Mouse (Mus musculus) megakaryocyte, adult 5-6 weeks (primary cell): Measurements from ENCODE around the gene Plp2. TPM values are rescaled to one million over a fixed set of nuclear protein-coding genes. Genes with fewer than 3 reads are reported as not detected.
"Not testable (repeated sequence)": the region's sequence is repeated elsewhere in the genome, so short reads cannot be mapped to it uniquely, and the experiment has no call there.

Experiments
- ATAC-seq: 2 replicates; pipeline ENCODE4 v1.8.0; 2016; ENCODE audit warnings: mild to moderate bottlenecking, inconsistent platforms; ENCODE audit not compliant: poor library complexity, severe bottlenecking
- total RNA-seq, 2 experiments: library from RNA; stranded (forward) in 1 of 2; stranded (reverse) in 1 of 2; fragments of 153-499, 151-499 nt in 1 of 2; fragments of 221-1000, 200-1000 nt in 1 of 2; gene quantifications; 2 replicates each; pipeline versions ENCODE4 v1.2.3 to v1.2.4; 2015 to 2017

Plp2 gene
- 987 and 1,037 TPM in 2 replicates for total RNA-seq (2015)
- total RNA-seq (2017) = 267 and 300 TPM in 2 replicates

- peak; percentile 14 for ATAC-seq
Observed at GRCm38 (mm10) chrX:7670921-7671623, at the start of gene Plp2. Gene Plp2 (minus strand): TSS chrX:7671390.

- ATAC-seq = not testable (repeated sequence)
Observed at GRCm38 (mm10) chrX:7716058-7716457, 44.9 kb upstream of the Plp2 start.

- ATAC-seq = peak; percentile 99
Observed at GRCm38 (mm10) chrX:7714135-7714899, 43.1 kb upstream of the Plp2 start, which contains the start of gene Wdr45. Gene Wdr45 (plus strand): TSS chrX:7714333.

- ATAC-seq = not testable (repeated sequence)
Observed at GRCm38 (mm10) chrX:7713764-7714134, 42.6 kb upstream of the Plp2 start.

DNA sequence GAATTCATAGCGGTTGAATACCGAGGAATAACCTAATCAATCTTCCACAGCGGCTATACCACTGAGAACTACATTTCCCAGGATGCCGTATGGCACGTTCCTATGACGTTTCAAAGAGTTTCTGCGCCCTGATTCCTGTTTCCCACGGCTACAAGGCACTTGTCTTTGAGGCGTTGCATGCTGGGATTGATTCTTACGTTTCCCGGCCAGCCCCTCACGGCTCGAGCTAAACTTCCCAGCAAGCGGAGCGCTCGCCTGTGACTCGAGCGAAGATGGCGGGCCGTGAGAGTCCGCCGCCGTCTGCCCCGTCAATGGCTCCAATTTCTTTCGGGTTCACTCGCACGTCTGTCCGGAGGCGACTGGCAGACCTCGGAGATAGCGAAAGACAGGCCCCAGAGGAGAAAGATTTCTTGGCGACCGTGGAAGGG is 25.8 kb upstream of the Plp2 start, which contains the start of gene Gpkow:
Gpkow (plus strand) TSS at position 178 of the 428 bp plus-strand sequence.
- ATAC-seq = peak; percentile 100

GRCm38 (mm10) chrX:7696520-7696919 is 25.3 kb upstream of the Plp2 start:
- ATAC-seq = no peak

DNA sequence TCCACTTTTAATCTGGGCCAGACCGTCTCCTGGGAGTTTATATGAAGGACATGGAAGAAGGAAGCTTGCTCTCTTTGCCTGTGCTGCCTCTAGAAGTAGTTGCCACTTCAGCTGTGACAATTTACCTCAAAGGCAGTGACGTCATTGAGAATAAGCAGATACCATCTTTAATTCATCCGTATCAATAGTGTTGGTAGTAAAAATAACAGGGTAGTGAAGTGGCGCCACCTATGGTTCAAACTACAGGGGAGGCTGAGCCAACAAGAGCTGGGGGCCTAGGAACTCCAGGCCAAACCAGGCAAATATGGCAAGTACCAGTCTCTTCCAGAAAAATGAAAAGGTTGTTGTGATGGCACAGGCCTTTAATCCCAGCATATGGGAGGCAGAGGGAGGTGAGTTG is 21.7 kb upstream of the Plp2 start:
- ATAC-seq = peak; percentile 46

DNA sequence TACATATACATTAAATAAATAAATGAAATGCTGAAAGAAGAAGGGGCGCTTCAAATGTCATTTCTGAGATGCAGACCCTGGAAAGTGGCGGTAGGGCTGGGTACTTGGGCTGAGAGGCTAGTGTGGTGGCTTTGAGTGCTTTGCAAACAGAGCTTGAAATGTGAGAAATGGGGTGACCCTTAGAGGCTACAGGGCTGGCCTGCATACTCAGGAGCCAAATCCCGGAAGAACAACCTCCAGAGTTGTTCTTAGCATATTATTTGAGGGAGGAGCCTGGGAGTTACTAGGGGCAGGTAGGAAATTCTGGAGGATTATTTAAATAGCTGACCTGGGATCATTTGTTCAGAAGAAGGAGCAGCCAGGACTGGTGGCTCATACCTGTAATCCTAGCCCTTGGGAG is 19.3 kb upstream of the Plp2 start:
- ATAC-seq = no peak

DNA sequence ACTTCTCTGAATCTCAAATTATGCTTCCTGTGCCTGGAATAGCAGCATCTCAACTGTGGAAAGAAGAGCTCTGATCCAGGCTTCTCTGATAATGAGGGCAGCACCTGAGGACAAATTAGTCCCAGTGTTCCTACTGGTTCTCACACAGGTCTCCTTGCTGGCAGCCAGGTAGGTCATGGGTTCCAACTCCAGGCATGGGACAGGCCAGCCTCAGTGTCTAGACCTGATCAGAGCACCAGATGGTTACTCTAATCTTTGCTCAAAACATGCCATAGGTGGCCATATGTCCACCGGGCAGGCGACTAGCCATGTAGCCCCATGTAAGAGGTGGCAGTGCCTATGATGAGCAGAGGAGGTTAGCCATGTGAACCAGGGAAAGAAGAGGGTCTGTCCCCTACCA is 17.1 kb upstream of the Plp2 start:
- ATAC-seq = no peak

- ATAC-seq = no peak
Observed at GRCm38 (mm10) chrX:7680864-7681263, 9.7 kb upstream of the Plp2 start, which contains the start of gene Magix. Gene Magix (minus strand): TSS chrX:7681251.

- ATAC-seq = no peak
Observed at GRCm38 (mm10) chrX:7680057-7680412, 8.8 kb upstream of the Plp2 start.

DNA sequence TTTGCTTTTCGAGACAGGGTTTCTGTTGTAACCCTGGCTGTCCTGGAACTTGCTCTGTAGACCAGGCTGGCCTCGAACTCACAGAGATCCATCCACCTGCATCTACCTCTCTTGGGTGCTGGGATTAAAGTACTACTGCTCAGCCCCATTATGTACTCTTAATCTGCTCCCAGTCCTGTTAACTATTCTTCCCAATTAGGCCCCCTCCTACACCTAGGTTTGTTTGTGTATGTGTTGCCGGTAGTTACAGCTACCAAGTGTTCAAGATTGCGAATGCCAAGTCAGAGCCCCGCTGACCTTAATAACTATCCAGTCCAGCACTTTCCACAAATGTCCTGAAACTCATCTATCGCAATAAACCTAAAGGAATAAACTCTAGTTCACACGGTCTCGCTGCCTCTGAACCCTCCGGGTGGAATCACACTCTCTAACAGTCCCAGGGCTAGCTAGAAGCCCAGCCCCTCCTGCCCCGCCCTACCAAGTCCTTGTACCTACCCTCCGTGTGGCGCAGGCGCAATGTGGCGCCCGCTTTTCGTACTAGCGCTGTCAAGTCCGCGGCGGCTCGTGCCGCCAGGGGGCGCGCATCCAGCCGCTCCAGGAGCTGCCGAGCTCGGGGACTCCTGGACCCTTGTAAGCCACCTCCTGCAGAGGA is 8.3 kb upstream of the Plp2 start:
- ATAC-seq = peak; percentile 99

DNA sequence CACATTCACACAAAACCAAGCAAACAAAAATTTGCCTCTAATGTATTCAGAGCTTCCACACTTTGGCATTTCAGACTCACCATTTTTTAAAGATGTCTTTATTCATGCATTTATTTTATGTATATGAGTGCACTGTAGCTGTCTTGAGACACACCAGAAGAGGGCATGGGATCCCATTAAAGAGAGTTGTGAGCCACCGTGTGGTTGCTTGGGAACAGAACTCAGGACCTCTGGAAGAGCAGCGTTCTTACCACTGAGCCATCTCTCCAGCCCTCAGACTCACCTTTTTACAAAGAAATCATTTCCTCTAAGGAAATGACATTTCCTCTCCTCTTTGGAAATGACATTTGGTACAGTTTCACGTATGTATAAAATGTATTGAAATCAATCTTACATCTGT is 7.8 kb upstream of the Plp2 start:
- no peak for ATAC-seq

DNA sequence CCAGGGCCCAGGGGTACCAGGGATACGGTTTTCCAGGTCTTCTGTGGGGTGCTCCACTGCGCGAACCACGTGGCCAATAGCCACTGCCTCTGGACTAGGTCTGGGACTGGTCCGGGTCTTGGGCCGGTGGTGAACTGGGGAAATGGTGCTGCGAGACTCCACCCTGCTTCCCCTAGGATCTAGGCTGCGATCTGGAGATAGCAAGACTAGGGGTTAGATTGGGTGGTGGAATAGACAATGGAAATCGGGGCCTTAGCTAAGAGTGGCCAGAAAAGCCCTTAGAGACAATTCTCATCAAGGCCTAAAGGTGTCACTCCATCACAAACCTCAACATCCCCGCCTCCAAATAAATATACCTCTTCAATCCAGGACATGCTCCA is 3.8 kb upstream of the Plp2 start:
- ATAC-seq = no peak

DNA sequence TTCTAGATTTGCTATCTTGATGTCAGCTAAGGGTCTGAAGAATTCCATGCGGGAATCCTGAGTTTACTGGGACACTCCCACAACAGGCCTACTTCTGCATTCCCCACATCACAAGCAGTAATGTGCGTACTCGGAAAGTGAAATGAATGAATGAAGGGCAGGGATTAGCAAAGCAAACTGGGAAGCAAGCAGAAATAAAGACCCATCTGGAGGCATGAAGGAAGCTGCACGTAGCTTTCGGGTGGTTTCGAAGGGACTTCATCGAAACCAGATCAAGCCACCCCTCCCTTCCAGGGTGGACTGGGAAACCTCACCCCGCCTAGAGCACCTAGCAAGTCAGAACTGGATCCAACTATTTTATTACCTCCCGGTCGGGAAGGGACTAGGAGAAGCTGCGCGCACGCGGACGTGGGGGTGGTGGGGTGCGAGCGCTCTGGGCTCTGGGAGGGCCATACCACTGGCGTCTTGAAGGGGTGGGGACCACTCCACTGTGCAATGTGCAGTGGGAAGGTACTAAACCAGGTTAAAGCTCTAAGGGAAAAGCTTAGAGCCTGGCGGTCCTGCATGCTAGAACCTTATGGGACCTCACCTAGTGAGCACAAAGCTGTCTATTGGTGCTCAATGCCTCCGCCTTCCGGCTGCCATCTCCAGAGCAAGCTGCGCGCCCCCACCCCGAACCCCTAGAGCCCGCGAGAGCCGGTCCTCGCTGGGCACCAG is 3.3 kb upstream of the Plp2 start:
- ATAC-seq = 0 out of 2 replicates have a peak, but pooled peaks have one; percentile 7

- peak; percentile 69 for ATAC-seq
Observed at GRCm38 (mm10) chrX:7673578-7674281, 2.5 kb upstream of the Plp2 start.

DNA sequence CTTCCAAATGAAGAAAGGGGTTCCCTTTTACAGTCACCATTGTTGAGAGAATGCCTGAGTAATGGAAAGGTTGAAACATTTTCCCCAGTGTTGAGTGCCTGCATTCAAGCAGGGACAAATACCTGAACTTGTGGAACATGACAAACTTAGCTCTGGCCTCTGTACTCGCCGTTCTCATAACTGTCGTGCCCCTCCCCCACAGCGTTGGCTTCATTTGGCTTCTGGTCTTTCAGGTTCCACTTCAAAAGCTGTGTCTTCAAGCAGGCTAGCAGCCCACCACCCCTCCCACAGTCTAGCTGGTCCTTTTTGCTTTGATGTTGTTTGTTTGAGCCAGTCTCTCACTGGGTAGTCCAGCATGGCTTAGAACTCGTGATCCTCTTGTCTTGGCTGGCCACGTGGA is 1.5 kb upstream of the Plp2 start:
- ATAC-seq = no peak

DNA sequence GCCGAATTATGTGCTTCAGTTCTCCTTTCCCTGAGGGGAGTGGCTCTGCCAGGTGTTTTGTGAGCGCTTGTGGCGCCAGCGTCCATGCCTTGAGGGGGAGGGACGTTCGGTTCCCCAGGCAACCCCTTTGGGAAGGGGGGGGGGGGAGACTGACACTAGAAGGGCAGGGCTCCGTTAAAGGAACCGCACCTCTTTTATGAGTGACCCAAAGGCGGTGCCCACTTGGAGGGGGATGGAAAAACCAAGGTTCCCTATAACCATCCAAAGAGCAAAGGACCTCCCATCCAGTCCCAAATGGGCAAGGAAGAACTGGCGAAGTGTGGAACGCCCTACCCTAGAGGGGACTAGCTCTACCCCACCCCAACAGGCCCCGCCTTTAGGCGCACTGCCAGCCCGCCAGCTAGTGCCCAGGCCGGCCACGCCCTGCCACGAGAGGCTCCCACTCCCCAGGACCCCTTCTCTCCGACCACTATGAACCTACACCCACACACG is 754 bp downstream of the Plp2 start:
- peak; percentile 66 for ATAC-seq

DNA sequence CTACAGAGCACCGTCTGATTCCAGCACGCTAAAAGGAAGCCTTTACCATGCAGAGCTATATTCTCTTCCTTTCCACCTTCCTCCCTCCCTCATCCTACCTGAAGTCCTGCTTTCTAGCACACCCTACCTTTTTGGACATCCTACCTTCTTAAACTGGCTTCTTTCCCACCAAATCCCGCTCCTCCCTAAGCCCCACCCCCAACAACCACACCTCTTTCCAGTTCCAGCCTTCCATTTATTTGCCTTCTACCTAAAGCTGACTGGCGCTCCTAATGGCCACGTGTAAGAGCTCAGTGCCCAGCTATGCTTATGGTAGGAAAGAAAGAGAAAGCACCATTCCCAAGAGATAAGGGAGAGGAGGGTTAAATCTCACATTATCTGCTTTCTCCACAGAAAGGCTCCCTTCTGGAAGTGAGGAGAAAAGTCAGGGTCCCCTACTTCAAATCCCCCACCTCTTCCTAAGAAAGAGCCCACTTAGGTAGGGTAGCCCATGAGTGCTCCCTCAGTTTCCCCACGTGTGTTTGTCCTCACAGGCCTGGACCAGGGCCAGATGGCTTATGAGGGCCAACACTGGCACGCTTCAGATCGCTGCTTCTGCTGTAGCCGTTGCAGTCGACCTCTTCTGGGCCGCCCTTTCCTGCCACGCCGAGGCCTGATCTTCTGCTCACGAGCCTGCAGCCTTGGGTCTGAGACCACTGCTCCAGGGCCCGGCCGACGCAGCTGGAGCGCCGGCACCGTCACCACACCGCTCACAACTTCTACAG is 5.3 kb downstream of the Plp2 start:
- no peak for ATAC-seq
